Mouse (Mus musculus): ENCODE results near the gene Guca1a. TPM values are rescaled to one million over a fixed set of nuclear protein-coding genes. Genes with fewer than 3 reads are reported as not detected.
A peak's percentile ranks its signal among the peaks of the same experiment; 100 is the strongest.
"Not testable (repeated sequence)": the region's sequence is repeated elsewhere in the genome, so short reads cannot be mapped to it uniquely, and the experiment has no call there.

Gene Guca1a
- total RNA-seq, 2 experiments from 2014 or later: 1.9 to 3.1 TPM

DNA sequence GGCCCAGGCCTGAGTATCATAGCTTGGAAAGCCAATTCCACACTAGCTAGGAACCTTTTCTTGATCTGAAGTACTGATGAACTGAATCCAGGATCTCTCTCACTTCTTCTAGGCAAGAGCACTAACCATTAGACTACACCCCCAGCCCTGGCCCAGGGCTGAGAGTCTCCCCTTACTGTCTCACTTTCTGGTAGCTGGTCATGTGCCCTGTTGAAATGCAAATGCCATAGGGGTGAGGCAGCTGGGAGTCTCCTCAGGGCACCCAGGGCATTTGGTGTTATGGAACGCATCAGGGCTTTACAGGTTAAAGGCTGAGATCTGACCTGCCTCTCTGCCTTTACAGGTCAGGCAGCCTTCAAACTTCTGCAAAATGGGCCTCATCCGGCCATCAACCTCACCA is 19.8 kb upstream of the Guca1a start:
- no peak for DNase-seq (ENCODE audit: low spot score in 2 of 2)

DNA sequence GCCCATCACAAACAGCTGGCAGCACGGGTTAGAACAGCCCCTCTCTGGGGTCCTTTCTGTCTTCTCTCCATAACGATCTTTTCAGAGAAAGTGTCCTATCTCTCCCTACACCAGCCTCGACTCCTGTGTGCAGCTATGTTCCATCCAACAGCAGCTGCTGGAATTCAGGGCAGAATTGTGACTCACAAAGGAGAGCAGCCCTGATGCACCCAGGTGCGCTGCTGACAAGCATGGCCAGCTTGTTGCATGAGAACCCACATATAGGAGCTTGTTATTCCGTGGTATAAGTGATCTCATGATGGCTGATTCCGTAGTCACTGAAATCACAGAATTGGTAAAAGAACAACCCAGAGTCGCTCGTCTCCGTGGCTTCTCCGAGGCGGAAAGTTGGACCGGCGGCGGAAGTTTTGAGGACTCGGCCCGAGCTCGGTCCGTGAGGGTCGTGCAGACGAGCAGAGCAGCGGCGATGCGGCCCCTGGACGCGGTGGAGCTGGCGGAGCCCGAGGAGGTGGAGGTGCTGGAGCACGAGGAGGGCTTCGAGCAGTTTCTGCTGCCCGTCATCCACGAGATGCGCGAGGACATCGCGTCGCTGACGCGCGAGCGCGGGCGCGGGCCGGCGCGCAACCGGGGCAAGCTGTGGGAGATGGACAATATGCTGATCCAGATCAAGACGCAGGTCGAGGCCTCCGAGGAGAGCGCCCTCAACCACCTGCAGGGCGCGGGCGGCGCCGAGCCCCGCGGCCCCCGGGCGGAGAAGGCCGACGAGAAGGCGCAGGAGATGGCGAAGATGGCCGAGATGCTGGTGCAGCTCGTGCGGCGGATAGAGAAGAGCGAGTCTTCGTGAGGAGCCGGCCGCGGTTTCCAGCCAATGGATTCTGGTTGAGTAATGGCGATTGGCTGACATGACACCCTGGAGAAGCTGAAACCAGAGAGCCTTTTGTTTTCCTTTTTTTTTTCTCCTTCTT is 9.8 kb upstream of the Guca1a start:
- DNase-seq (ENCODE audit: low spot score in 2 of 2): not testable (repeated sequence)

DNA sequence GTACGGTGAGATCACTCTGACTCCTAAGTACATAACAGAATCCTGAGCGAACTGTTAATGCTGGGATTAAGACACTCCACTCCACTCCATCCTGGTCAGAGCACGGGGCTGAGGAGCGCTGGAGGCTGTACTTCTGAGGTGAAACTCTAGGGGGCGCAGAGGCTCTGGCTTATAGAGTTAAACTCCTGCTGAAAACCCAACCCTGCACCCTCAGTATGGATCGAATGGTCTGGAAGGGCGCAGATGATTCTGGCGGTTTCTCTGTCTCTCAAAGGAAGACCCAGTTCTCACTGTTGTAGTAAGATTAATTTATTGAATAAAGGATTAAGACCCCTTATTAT is 8.1 kb upstream of the Guca1a start:
- DNase-seq (ENCODE audit: low spot score in 2 of 2): peak; percentile 66

DNA sequence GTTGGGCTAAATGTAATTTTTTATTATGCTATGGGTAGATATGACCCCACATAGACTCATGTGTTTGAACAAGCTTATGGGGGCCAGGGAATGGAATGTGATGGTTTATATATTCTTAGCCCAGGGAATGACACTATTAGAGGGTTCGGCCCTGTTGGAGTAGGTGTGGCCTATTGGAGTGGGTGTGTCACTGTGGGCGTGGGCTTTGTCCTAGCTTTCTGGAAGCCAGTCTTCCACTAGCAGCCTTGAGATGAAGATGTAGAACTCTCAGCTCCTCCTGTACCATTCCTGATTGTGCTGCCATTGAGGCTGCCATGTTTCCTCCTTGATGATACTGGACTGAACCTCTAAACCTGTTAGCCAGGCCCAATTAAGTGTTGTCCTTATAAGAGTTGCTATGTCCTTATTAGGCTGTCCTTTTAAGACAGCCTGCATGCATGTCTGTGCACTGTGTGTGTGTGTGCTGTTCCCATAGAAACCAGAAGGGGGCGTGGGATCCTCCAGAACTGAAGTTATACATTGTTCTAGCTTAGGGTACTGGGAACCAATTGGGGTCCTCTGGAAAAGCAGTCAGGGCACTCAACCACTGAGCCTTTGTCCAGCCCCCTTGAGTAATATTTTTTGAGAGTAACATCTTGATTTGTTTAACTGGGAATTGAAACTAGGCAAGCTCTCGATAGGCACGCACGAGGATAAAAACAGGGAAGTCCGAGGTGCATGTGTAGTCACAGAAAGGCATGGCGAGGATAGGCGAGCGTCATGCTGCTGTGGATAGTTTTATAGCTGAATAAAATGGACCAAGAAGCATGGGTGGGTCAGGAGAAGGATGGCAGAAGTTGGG is 7.6 kb upstream of the Guca1a start:
- no peak for DNase-seq (ENCODE audit: low spot score in 2 of 2)

DNA sequence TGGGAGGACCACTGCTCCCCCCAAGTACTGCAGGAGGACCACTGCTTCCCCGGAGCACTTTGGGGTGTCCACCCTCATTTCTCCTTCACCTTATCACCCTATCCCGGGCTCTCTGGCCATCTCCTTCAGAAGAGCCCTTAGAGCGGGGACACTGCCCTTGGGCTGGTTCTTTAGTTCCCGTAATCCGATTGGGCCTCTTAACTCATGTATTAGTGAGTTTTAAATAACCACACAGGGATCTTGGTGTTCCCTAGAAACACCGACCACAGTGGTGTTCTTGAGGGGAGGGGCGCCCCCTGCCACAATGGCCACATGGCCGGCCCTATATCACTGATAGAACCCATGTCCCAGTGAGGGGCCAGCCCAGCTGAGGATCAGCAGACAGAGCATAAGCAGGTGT is 1.3 kb downstream of the Guca1a start:
- no peak for DNase-seq (ENCODE audit: low spot score in 2 of 2)

DNA sequence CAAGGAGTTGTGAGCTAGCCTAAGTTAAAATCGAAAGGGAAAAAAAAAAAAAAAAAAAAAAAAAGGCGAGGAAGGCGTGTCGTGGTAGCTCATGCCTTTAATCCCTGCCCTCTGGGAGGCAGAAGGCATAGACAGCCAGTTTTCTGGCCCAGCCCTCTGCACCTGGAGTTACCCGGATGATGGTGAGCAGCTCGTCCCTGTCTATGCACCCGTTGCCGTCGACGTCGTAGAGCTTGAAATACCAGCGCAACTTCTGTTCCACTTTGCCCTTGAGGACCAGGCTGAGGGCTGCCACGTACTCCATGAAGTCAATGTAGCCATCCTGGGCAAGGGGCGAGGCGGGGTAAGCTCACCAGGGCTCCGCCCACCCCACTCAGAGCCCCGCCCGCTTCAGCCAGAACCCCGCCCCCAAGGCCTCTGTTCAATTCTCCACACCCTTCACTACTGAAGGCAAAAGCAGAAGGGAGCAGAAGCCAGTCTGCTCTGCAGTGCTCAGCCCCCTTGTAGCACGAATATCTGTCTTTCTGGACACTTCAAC is 4.9 kb downstream of the Guca1a start:
- DNase-seq (ENCODE audit: low spot score in 2 of 2): peak; percentile 45 to 52

DNA sequence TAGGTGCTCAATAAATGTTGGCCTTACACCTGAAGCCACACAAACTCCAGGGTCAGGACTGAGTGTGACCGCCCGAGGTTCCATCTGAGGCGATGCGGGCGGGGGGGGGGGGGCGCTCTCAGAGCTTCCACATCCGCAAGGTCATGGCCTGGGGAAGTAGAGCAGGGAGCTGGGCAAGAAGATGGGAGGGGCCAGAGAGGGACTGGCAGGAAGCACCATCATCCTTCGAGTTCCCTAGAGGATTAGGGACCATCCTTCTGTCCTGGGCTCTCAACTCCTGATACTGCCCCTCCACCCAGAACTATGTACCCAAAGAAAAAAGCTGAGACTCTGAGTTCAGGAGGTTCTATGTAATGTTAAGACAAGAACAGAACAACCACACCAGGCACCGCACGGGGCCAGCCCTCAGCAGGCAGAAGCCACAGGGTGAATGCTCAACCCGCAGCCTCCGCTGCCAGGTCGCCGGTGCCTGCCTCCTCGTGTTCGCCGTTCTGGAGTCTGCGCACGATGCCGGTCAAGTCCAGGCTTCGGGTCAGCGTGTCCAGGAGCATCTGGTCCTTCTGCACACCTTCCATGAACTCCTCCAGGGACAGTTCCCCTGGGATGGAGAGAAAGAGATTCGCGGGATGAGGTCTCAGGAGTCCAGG is 6.0 kb downstream of the Guca1a start:
- DNase-seq (ENCODE audit: low spot score in 2 of 2): peak in 1 of 2 experiments; percentile 35

DNA sequence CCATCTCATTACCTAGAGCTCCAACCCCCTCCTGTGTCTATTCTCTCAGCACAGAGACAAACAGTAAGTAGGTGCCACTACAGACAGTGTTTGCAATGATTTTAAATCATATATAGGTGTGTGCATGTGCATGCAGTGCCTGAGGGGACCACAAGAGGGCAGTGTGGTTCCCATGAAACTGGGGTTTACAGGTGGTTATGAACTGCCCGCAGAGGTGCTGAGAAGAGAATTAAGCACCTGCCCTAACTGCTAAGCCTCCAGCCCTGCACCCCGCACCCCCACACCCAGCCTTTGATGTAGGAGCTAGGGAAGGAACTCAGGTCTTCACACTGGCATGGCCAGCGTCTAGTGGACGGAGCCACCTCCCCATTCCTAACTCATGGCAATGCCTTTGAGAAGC is 13.7 kb downstream of the Guca1a start:
- DNase-seq (ENCODE audit: low spot score in 2 of 2): peak in 1 of 2 experiments; percentile 49

DNA sequence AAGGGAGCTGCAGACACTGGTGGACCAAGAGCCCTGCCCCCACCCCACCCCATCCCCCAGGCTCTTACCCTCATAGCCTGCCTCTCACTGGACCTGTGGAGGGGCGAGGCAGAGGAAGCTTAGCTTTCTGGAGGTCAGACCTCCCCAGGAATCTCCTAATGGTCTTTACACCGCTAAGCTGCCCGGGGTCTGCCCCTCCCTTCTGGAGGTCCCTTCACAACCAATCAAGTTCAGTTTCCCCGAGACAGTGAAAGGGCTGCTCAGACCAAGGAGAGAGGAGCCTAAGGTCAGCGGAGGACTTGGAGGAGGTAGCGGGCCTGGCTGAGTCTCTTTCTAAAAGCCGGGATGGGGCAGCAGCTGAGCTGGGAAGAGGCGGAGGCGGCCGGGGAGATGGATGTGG is 15.2 kb downstream of the Guca1a start, which contains the start of gene Guca1b:
Guca1b (plus strand) TSS at position 249 of the 400 bp plus-strand sequence.
- DNase-seq (ENCODE audit: low spot score in 2 of 2): no peak

DNA sequence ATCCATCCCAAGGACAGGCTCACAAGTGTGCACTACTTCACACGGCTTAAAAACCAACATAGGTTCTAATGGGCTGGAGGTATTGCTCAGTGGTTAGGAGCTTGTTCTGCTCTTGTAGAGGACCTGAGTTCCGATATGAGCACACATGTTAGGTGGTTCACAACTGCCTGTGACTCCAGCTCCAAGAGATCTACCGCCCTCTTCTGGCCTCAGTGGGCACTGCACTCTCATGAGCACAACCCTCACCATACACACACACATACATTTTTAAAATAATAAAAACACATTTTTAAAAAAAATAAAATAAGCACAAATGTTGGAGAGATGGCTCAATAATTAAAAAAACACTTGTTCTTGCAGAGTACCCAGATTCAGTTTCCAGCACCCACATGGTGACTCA is 16.3 kb downstream of the Guca1a start:
- DNase-seq (ENCODE audit: low spot score in 2 of 2): no peak

DNA sequence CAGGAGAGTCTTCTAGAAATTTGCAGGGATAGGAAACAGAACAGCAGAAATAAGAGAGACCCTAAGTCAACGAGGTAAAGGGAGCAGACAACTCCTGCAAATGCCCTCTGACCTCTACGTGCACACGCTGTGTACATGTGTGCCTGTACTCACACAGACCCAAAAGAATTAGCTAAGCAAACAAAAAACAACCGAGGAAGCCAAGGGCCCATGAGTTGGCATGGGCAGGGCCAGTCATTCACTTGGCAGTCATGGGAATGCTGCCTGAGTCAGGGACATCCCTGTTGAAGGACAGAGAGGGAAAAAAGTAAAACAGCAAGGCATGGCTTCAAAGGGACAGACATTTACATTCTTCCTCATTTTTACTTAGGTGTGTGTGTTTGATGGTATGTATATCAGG is 17.1 kb downstream of the Guca1a start:
- no peak for DNase-seq (ENCODE audit: low spot score in 2 of 2)

DNA sequence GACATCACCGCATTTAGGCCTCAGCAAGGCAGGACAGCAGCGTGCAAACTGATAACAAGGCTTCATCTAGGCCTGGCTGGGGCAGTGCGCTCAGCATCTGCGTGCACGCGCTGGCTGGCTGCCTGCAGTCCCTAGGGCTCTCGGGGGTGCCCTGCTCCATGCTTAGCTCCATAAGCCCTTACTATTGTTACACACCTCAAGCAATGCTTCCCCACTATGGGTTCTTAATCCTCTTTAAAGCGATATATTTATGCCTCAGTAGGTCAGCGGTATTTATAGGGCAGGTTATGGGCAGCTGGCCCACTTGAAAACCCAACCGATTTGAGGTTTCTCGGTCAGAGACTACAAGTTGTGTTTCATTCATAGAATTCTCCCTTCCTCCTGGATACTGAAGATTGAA is 18.5 kb downstream of the Guca1a start:
- DNase-seq (ENCODE audit: low spot score in 2 of 2): no peak

DNA sequence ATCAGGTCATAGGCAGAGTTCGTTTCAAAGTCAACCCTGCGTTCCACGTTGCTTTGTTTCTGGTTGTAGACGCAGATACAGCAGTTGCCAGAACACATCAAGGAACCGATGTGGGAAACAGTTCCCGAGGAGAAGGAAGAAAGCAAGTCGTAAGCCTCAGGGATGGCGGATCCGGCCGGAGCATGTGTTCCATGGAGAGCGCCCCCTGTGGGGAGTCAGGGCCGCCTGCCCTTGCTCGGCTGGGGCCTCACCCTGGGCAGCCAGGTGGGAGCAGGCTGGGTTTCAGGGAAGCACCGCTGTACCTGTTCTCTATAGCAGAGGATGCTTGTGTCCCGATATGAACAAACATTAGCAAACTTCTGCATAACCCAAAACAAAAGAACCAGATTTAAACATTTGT is 22.3 kb downstream of the Guca1a start:
- no peak for DNase-seq (ENCODE audit: low spot score in 2 of 2)

DNA sequence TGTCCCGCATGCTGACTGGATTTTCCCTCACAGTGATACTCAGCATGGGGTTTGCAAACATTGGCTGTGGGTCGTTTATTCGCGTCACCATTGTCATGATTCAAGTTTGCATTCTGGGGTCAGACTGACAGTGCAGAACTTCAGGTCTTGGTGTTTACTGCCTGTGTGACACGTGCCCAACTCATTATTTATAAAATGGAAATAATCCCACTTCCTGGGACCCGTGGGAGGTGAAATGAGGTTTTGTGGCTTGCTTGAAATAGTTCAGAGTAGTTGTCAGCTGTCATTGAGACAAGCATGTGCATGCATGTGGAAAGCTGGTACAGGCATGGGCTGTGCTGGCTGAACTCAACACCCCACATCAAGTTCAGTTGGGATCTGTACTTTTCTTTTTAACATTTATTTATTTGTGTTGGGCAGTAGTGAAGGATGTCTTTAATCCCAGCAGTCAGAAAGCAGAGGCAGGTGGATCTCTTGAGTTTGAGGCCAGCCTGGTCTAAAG is 23.6 kb downstream of the Guca1a start:
- no peak for DNase-seq (ENCODE audit: low spot score in 2 of 2)

DNA sequence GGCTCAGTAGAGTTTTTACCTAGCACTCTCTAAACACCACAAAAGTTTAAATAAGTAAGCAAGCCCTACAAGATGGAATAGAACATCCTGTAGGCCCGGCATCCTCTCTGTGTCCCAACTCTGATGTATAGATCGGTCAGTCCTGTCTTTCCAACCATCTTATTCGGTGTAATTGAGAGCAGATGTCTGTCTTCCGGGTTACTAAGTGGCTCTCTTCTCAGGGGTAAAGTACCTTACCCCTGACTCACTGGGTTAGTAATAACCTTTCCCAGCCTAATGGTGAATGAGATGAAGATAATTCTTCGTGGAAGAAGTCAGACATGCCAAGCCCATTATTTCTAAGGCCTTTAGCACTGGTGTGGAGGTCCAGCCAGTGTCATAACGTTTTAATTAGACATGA is 26.4 kb downstream of the Guca1a start:
- no peak for DNase-seq (ENCODE audit: low spot score in 2 of 2)

DNA sequence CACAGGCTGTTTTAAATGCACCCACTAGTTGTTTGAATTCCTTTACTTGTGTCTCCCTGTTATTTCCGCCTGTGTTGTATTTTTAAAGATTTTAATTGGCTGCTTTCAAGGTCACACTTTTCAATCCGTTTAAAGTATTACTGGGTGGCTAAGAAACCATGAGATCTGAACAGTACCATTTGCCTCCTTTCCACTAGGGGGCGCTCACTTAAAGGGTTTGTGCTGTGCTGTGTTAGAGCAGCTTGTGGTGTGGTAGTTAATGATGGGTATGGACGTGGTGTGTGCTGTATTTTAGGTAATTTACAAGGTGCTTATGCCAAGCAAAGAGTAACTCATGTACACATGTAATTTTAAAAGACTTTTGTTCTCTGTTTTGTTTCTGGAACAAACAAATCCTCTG is 28.9 kb downstream of the Guca1a start:
- peak; percentile 53 to 57 for DNase-seq (ENCODE audit: low spot score in 2 of 2)

DNA sequence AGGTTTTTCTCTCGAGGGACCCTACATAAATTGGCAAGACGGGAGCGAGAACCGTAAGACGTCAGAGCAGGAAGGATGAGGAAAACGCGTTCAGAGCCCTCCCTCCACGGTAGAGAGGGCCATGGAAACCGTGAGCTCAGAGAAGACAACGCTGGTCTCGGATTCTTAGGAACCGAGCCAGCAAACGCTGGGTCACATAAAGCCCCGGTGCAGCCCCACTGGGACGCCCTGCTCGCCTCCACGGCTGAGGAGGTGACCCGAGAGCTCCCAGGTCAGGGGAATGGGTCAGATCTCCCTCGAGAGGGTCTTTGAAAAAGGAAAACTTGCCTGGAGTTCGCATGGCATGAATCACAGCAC is 31.3 kb downstream of the Guca1a start:
- no peak for DNase-seq (ENCODE audit: low spot score in 2 of 2)

DNA sequence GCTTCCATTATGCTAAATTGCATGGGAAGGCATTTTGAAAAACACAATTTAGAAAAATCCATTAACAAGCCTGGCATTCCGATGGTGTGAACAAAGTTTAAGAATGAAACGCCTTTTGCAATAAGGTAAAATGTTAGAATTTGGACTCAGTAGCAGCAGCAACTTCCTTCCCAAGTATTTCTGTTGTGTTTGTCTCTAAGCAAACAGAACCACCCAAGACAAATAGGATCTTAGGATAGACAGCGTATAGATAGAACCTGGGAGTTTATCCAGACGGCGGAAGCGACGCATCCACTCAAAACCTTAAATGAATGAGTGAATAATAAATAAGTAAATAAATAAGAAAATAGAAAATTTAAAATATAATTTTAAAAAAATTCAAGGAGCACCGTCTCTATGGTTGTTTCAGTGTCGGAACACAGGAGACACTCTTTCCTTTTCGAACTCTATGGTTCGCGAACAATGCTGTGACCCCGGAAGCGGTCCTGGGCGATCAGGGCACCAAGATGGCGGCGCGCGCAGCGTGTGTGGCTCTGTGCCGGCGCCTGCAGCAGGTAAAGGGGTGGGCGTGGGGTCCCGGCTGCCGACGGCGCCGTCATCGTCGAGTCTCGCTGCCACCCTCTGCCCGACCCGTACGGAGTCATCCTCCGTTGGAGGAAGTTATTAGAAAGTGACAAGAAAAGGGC is 31.8 kb downstream of the Guca1a start, which contains the start of gene Mrps10:
Mrps10 (plus strand) TSS at position 487 of the 686 bp plus-strand sequence.
- peak; percentile 74 to 80 for DNase-seq (ENCODE audit: low spot score in 2 of 2)

DNA sequence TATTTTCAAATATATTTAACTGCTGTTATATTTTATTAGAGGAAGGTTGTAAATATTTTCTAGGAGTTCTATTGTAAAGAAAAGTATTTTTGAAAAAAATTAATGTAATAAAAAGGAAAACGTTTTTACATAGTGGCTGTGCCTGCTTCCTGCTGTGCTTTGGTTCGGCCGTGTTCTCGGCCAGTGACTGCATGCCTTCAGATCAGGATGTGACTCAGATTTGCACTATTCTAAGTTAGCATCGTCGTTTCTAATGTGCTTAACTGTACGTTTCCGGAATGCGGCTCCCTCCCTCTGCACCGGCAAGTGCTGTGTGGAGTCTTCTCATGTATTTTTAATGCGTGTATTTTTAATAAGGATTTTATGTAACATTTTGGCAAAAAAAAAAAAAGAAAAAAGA is 39.0 kb downstream of the Guca1a start:
- DNase-seq (ENCODE audit: low spot score in 2 of 2): no peak

DNA sequence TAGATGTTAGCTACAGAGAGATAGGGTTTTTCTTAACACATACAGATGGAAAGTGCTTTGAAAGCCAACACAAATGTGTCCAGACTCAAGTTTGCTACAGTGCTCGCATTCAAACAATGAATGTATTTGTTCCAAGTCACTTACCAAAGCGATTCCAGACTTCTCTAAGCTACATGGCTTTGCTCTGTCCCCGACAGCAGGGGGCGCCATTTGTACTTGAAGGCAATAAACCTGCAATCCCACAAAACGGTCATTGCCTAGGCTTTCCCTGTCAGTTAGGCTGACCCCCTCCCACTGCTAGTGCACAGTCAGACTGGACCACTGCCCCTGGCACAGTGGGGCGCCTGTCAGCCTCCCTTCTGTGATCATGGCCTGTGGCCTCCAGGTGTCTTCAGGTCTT is 40.4 kb downstream of the Guca1a start:
- DNase-seq (ENCODE audit: low spot score in 2 of 2): peak; percentile 55 to 59

All from adrenal gland, adult 18-20 months (tissue).